Mouse (Mus musculus) forebrain, embryonic 14.5 days (tissue): ENCODE measurements around the gene Igfbp2. TPM values are rescaled to one million over a fixed set of nuclear protein-coding genes. Genes with fewer than 3 reads are reported as not detected.

Experiments
- ATAC-seq: fragments of 200-750 bp; cut with Nextera tagmentation; 2 replicates; pipeline ENCODE4 v1.8.0; 2017; ENCODE audit warnings: mild to moderate bottlenecking, moderate library complexity
- DNase-seq: peaks from one replicate; pipeline ENCODE4 v3.0.0-alpha.2; 2015; ENCODE audit warnings: low spot score
- H3K27ac ChIP-seq: fragments of 300-500 bp; sonication (generic); 2 replicates; pipeline ENCODE4 v1.5.1; 2014; ENCODE audit warnings: low read depth, mild to moderate bottlenecking, control low read depth, low read length, moderate library complexity
- H3K27me3 ChIP-seq: fragments of 300-500 bp; sonication (generic); replicated peaks from 2 replicates; pipeline ENCODE4 v1.6.1; 2014; ENCODE audit warnings: low read length, control low read depth, mixed read lengths; ENCODE audit not compliant: control insufficient read depth, insufficient read depth
- H3K36me3 ChIP-seq: fragments of 300-500 bp; sonication (generic); 2 replicates; pipeline ENCODE4 v1.6.1; 2014; ENCODE audit warnings: low read length, control low read depth; ENCODE audit not compliant: control insufficient read depth, insufficient read depth
- H3K4me1 ChIP-seq: fragments of 300-500 bp; sonication (generic); 2 replicates; pipeline ENCODE4 v1.6.1; 2014; ENCODE audit warnings: antibody characterized with exemption, low read length, control low read depth; ENCODE audit not compliant: control insufficient read depth, insufficient read depth
- H3K4me2 ChIP-seq: fragments of 300-500 bp; sonication (generic); 2 replicates; pipeline ENCODE4 v1.6.1; 2014; ENCODE audit warnings: mild to moderate bottlenecking, control low read depth, low read length
- H3K4me3 ChIP-seq: fragments of 300-500 bp; sonication (generic); 2 replicates; pipeline ENCODE4 v1.5.1; 2014; ENCODE audit warnings: low read depth, low read length, control low read depth
- H3K9ac ChIP-seq: fragments of 300-500 bp; sonication (generic); 2 replicates; pipeline ENCODE4 v1.6.1; 2014; ENCODE audit warnings: mild to moderate bottlenecking, low read length, control low read depth, moderate library complexity
- H3K9me3 ChIP-seq: fragments of 300-500 bp; sonication (generic); replicated peaks from 2 replicates; pipeline ENCODE4 v1.6.1; 2016; ENCODE audit warnings: low read length, control low read depth, mixed read lengths; ENCODE audit not compliant: control insufficient read depth
- WGBS: fragments of 180-500 bp; shearing (Covaris S2); extraction: QIAGEN DNeasy Blood & Tissue Kit; methylation state at CpG from one replicate; pipeline ENCODE4 v1.1.7; 2014; 5-methylcytosine and 5-hydroxymethylcytosine counted together
- polyA plus RNA-seq: library from polyadenylated mRNA; unstranded; fragments of >200 nt; fragmentation: Nextera tagmentation; extraction: Ambion mirVana; gene quantifications from 2 replicates; pipeline ENCODE4 v1.2.1, GENCODE M21; 2014

Gene Igfbp2
- polyA plus RNA-seq, 1 experiment from 2014 or later: 384 TPM

GRCm38 (mm10) chr1:72825921-72826320 lies 1.6 kb downstream of the Igfbp2 start:
- Histone ChIP-seq H3K27me3 (no peaks in the 10 kb centered on the region), H3K4me3 (peak overlapping the region; percentile 78), H3K27ac (peak overlapping the region; percentile 84), H3K4me2 (peak overlapping the region; percentile 88), H3K9ac (peak overlapping the region; percentile 91), H3K9me3 (no peaks in the 10 kb centered on the region), H3K36me3 (peaks cover 6% of the 10 kb centered on the region), H3K4me1 (peaks cover 19% of the 10 kb centered on the region)
- WGBS: 5% methylated on average over 4 of the region's 4 CpGs
- no peak for DNase-seq
- no peak for ATAC-seq

GRCm38 (mm10) chr1:72826446-72826845 lies 2.1 kb downstream of the Igfbp2 start:
- no peak; the same call in 1 of the 2 replicates for ATAC-seq
- H3K4me3 ChIP-seq: peak overlapping the region; percentile 78
- H3K36me3 ChIP-seq: peaks cover 10% of the 10 kb centered on the region
- H3K27me3 ChIP-seq: no peaks in the 10 kb centered on the region
- WGBS: 2% methylated on average over 6 of the region's 6 CpGs
- peak overlapping the region; percentile 84 for H3K27ac ChIP-seq
- H3K4me2 ChIP-seq: peak overlapping the region; percentile 88
- peaks cover 19% of the 10 kb centered on the region for H3K4me1 ChIP-seq
- DNase-seq: peak; percentile 46
- peak overlapping the region; percentile 91 for H3K9ac ChIP-seq
- no peaks in the 10 kb centered on the region for H3K9me3 ChIP-seq

- Histone ChIP-seq H3K27ac (peak overlapping the region; percentile 84), H3K4me1 (peaks cover 19% of the 10 kb centered on the region), H3K4me2 (peak overlapping the region; percentile 88), H3K9ac (peak overlapping the region; percentile 91), H3K36me3 (peaks cover 10% of the 10 kb centered on the region), H3K9me3 (no peaks in the 10 kb centered on the region), H3K27me3 (no peaks in the 10 kb centered on the region), H3K4me3 (peak overlapping the region; percentile 78)
- peak; percentile 56 for DNase-seq
- ATAC-seq: peak; percentile 24; the same call in 1 of the 2 replicates
- WGBS: 0% methylated on average over 7 of the region's 7 CpGs
Measured at GRCm38 (mm10) chr1:72826931-72827330, 2.6 kb downstream of the Igfbp2 start.

- Histone ChIP-seq H3K4me2 (peak overlapping the region; percentile 88), H3K27me3 (no peaks in the 10 kb centered on the region), H3K4me3 (peak overlapping the region; percentile 78), H3K9ac (peak overlapping the region; percentile 91), H3K36me3 (peaks cover 10% of the 10 kb centered on the region), H3K4me1 (peaks cover 19% of the 10 kb centered on the region), H3K9me3 (no peaks in the 10 kb centered on the region), H3K27ac (peak overlapping the region; percentile 84)
- peak; percentile 25; the same call in 1 of the 2 replicates for ATAC-seq
- DNase-seq: peak; percentile 75
- 6% methylated on average over 12 of the region's 12 CpGs for WGBS
Measured at GRCm38 (mm10) chr1:72827411-72828315, 3.4 kb downstream of the Igfbp2 start.

GRCm38 (mm10) chr1:72828843-72829242 lies 4.5 kb downstream of the Igfbp2 start:
- H3K36me3 ChIP-seq: peaks cover 17% of the 10 kb centered on the region
- no peak overlapping the region for H3K27ac ChIP-seq
- no peak overlapping the region for H3K9ac ChIP-seq
- no peak overlapping the region for H3K4me2 ChIP-seq
- H3K4me3 ChIP-seq: no peak overlapping the region
- H3K4me1 ChIP-seq: peaks cover 21% of the 10 kb centered on the region
- no peak for DNase-seq
- no peaks in the 10 kb centered on the region for H3K9me3 ChIP-seq
- H3K27me3 ChIP-seq: no peaks in the 10 kb centered on the region
- WGBS: 89% methylated on average over 5 of the region's 5 CpGs
- ATAC-seq: no peak

- Histone ChIP-seq H3K4me2 (no peak overlapping the region), H3K4me3 (no peak overlapping the region), H3K9ac (no peak overlapping the region), H3K27ac (no peak overlapping the region), H3K27me3 (no peaks in the 10 kb centered on the region), H3K36me3 (peaks cover 24% of the 10 kb centered on the region), H3K4me1 (peaks cover 21% of the 10 kb centered on the region), H3K9me3 (no peaks in the 10 kb centered on the region)
- DNase-seq: no peak
- no peak for ATAC-seq
- 96% methylated on average over 2 of the region's 2 CpGs for WGBS
Measured at GRCm38 (mm10) chr1:72830485-72830884, 6.2 kb downstream of the Igfbp2 start.

GRCm38 (mm10) chr1:72832715-72833153 lies 8.4 kb downstream of the Igfbp2 start:
- ATAC-seq (peak; percentile 56; the same call in 1 of the 2 replicates), DNase-seq (peak; percentile 61)
- Histone ChIP-seq H3K9me3 (no peaks in the 10 kb centered on the region), H3K4me1 (peaks cover 9% of the 10 kb centered on the region), H3K27ac (peak overlapping the region; percentile 57; the same call in 1 of the 2 replicates), H3K4me2 (no peak overlapping the region), H3K9ac (no peak overlapping the region), H3K27me3 (no peaks in the 10 kb centered on the region), H3K36me3 (peaks cover 37% of the 10 kb centered on the region), H3K4me3 (no peak overlapping the region)
- WGBS: 34% methylated on average over 3 of the region's 3 CpGs

GRCm38 (mm10) chr1:72833563-72833962 lies 9.3 kb downstream of the Igfbp2 start:
- Histone ChIP-seq H3K27ac (no peak overlapping the region), H3K36me3 (peaks cover 42% of the 10 kb centered on the region)
- WGBS: 56% methylated on average over 4 of the region's 4 CpGs

GRCm38 (mm10) chr1:72839356-72839755 lies 15.1 kb downstream of the Igfbp2 start:
- Histone ChIP-seq H3K4me2 (no peak overlapping the region), H3K4me3 (no peak overlapping the region), H3K36me3 (peaks cover 34% of the 10 kb centered on the region), H3K9me3 (no peaks in the 10 kb centered on the region), H3K4me1 (no peaks in the 10 kb centered on the region), H3K27ac (no peak overlapping the region), H3K27me3 (no peaks in the 10 kb centered on the region), H3K9ac (no peak overlapping the region)
- 81% methylated on average over 8 of the region's 8 CpGs for WGBS
- ATAC-seq: no peak
- no peak for DNase-seq

More at GRCm38 (mm10) chr1:72833563-72833962, 9.3 kb downstream of the Igfbp2 start:
- H3K9ac ChIP-seq: no peak overlapping the region
- H3K9me3 ChIP-seq: no peaks in the 10 kb centered on the region
- H3K4me2 ChIP-seq: no peak overlapping the region
- H3K4me3 ChIP-seq: no peak overlapping the region
- H3K4me1 ChIP-seq: peaks cover 2% of the 10 kb centered on the region; the same call in 1 of the 2 replicates
- ATAC-seq (no peak), DNase-seq (no peak)
- no peaks in the 10 kb centered on the region for H3K27me3 ChIP-seq
